Mouse (Mus musculus): ENCODE data around the gene Pcsk5. TPM values are rescaled to one million over a fixed set of nuclear protein-coding genes. Genes with fewer than 3 reads are reported as not detected.

Gene Pcsk5
- polyA plus RNA-seq, 1 experiment from 2014 or later: 21.1 TPM

DNA sequence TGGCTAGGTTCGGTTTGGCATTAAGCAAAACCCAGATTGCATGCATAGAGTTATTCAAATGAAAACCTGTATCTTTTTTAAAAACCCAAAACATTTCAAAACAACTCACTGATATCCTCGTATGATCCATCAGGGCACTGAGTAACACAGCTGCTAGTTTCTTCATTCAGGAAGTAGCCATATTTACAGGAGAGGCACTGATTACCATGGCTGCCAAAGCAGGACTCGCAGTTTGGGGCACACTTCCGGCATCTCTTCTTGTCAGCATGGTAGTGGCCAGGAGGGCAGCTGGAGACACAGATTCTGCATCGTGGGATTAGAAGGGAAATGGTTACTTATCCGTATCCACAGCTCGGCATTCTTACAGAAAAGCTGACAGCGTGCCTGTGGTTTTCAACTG is 265.1 kb downstream of the Pcsk5 start:
- no peak overlapping the region for H3K4me2 ChIP-seq (replicated peaks; ENCODE audit: low read depth)
- H3K4me3 ChIP-seq (ENCODE audit: low read depth, low read length): no peak overlapping the region
- 91% methylated on average over 8 of the region's 8 CpGs for WGBS
- no peaks in the 10 kb centered on the region for H3K27me3 ChIP-seq (replicated peaks; ENCODE audit: control insufficient read depth, insufficient read depth, low read length)
- no peaks in the 10 kb centered on the region for H3K4me1 ChIP-seq (replicated peaks; ENCODE audit: control insufficient read depth, insufficient read depth, low read length)
- H3K9me3 ChIP-seq (ENCODE audit: control insufficient read depth): no peaks in the 10 kb centered on the region
- peaks cover 25% of the 10 kb centered on the region for H3K36me3 ChIP-seq (ENCODE audit: control insufficient read depth, insufficient read depth)
- no peak for TF ChIP-seq CTCF (IDR thresholded peaks at IDR 0.05; ENCODE audit: low read depth)
- ATAC-seq: no peak
- no peak overlapping the region for H3K9ac ChIP-seq (ENCODE audit: low read depth, low read length)
- no peak overlapping the region for H3K27ac ChIP-seq (ENCODE audit: low read depth, low read length)

DNA sequence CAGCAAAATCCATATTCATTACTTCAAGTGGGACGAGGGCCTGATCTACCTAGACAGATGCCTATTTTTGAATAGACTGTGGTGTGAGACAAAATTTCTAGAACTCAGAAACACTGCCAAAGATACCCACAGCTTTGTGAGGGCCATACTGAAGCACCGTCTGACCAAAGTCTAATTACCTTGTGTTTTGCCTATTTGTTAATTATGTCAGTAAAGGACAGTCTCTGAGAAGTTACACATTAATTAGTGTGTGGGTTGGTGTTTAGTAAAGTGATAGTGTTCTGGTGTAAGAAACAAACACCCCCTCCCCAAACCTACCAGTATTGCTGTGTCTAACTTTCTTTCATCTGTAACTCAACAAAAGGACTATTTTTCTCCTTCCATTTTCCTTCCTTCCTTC is 266.5 kb downstream of the Pcsk5 start:
- Histone ChIP-seq H3K4me1 (replicated peaks; ENCODE audit: control insufficient read depth, insufficient read depth, low read length) (no peaks in the 10 kb centered on the region), H3K9me3 (ENCODE audit: control insufficient read depth) (no peaks in the 10 kb centered on the region), H3K4me2 (replicated peaks; ENCODE audit: low read depth) (no peak overlapping the region), H3K4me3 (ENCODE audit: low read depth, low read length) (no peak overlapping the region), H3K9ac (ENCODE audit: low read depth, low read length) (no peak overlapping the region), H3K27ac (ENCODE audit: low read depth, low read length) (no peak overlapping the region), H3K27me3 (replicated peaks; ENCODE audit: control insufficient read depth, insufficient read depth, low read length) (no peaks in the 10 kb centered on the region), H3K36me3 (ENCODE audit: control insufficient read depth, insufficient read depth) (peaks cover 28% of the 10 kb centered on the region)
- TF ChIP-seq CTCF (IDR thresholded peaks at IDR 0.05; ENCODE audit: low read depth): no peak
- no peak for ATAC-seq
- WGBS: 73% methylated on average over 2 of the region's 2 CpGs

- no peaks in the 10 kb centered on the region for H3K9me3 ChIP-seq (ENCODE audit: control insufficient read depth)
- H3K27ac ChIP-seq (ENCODE audit: low read depth, low read length): no peak overlapping the region
- TF ChIP-seq CTCF (IDR thresholded peaks at IDR 0.05; ENCODE audit: low read depth): no peak
- peaks cover 28% of the 10 kb centered on the region for H3K36me3 ChIP-seq (ENCODE audit: control insufficient read depth, insufficient read depth)
- no peak overlapping the region for H3K4me3 ChIP-seq (ENCODE audit: low read depth, low read length)
- H3K27me3 ChIP-seq (replicated peaks; ENCODE audit: control insufficient read depth, insufficient read depth, low read length): no peaks in the 10 kb centered on the region
- no peak for ATAC-seq
- WGBS: 33% methylated on average over 3 of the region's 3 CpGs
- H3K4me2 ChIP-seq (replicated peaks; ENCODE audit: low read depth): no peak overlapping the region
- H3K9ac ChIP-seq (ENCODE audit: low read depth, low read length): no peak overlapping the region
- no peaks in the 10 kb centered on the region for H3K4me1 ChIP-seq (replicated peaks; ENCODE audit: control insufficient read depth, insufficient read depth, low read length)
Observed at GRCm38 (mm10) chr19:17567264-17567663, 270.2 kb downstream of the Pcsk5 start.

- peaks cover 26% of the 10 kb centered on the region for H3K36me3 ChIP-seq (ENCODE audit: control insufficient read depth, insufficient read depth)
- no peak overlapping the region for H3K27ac ChIP-seq (ENCODE audit: low read depth, low read length)
- no peak overlapping the region for H3K9ac ChIP-seq (ENCODE audit: low read depth, low read length)
- WGBS: 89% methylated on average over 4 of the region's 4 CpGs
- no peaks in the 10 kb centered on the region for H3K4me1 ChIP-seq (replicated peaks; ENCODE audit: control insufficient read depth, insufficient read depth, low read length)
- no peak for ATAC-seq
- no peak overlapping the region for H3K4me3 ChIP-seq (ENCODE audit: low read depth, low read length)
- no peaks in the 10 kb centered on the region for H3K9me3 ChIP-seq (ENCODE audit: control insufficient read depth)
- no peaks in the 10 kb centered on the region for H3K27me3 ChIP-seq (replicated peaks; ENCODE audit: control insufficient read depth, insufficient read depth, low read length)
- no peak overlapping the region for H3K4me2 ChIP-seq (replicated peaks; ENCODE audit: low read depth)
- TF ChIP-seq CTCF (IDR thresholded peaks at IDR 0.05; ENCODE audit: low read depth): no peak
Observed at GRCm38 (mm10) chr19:17566097-17566496, 271.3 kb downstream of the Pcsk5 start.

GRCm38 (mm10) chr19:17558764-17559163 is 278.7 kb downstream of the Pcsk5 start:
- H3K27ac ChIP-seq (ENCODE audit: low read depth, low read length): no peak overlapping the region
- H3K9ac ChIP-seq (ENCODE audit: low read depth, low read length): no peak overlapping the region
- no peak for ATAC-seq
- no peaks in the 10 kb centered on the region for H3K9me3 ChIP-seq (ENCODE audit: control insufficient read depth)
- no peak overlapping the region for H3K4me2 ChIP-seq (replicated peaks; ENCODE audit: low read depth)
- 79% methylated on average over 2 of the region's 2 CpGs for WGBS
- no peak overlapping the region for H3K4me3 ChIP-seq (ENCODE audit: low read depth, low read length)
- H3K27me3 ChIP-seq (replicated peaks; ENCODE audit: control insufficient read depth, insufficient read depth, low read length): no peaks in the 10 kb centered on the region
- H3K36me3 ChIP-seq (ENCODE audit: control insufficient read depth, insufficient read depth): peaks cover 19% of the 10 kb centered on the region
- no peaks in the 10 kb centered on the region for H3K4me1 ChIP-seq (replicated peaks; ENCODE audit: control insufficient read depth, insufficient read depth, low read length)
- TF ChIP-seq CTCF (IDR thresholded peaks at IDR 0.05; ENCODE audit: low read depth): no peak

DNA sequence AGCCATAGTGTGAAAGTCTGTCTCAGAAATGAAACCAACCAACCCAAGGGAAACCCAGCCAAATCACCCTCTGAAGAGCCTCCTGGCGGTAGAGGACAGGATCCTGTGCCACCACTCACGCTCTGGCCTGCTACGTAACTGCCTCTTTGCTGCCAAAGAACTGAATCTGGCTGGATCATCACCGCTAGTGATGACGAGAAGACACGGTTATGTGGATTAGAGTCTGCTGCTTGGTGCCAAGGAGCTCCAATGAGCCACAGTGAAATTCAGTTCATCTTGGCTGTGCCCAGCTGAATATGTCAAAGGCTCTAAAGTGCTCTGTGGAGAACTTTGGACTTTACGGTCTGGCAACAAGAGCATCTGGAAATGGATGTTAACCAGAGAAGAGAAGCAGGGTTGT is 282.3 kb downstream of the Pcsk5 start:
- Histone ChIP-seq H3K4me1 (replicated peaks; ENCODE audit: control insufficient read depth, insufficient read depth, low read length) (no peaks in the 10 kb centered on the region), H3K4me2 (replicated peaks; ENCODE audit: low read depth) (no peak overlapping the region), H3K9ac (ENCODE audit: low read depth, low read length) (no peak overlapping the region), H3K9me3 (ENCODE audit: control insufficient read depth) (no peaks in the 10 kb centered on the region), H3K36me3 (ENCODE audit: control insufficient read depth, insufficient read depth) (peaks cover 10% of the 10 kb centered on the region; the same call in 1 of the 2 replicates), H3K27ac (ENCODE audit: low read depth, low read length) (no peak overlapping the region), H3K27me3 (replicated peaks; ENCODE audit: control insufficient read depth, insufficient read depth, low read length) (no peaks in the 10 kb centered on the region), H3K4me3 (ENCODE audit: low read depth, low read length) (no peak overlapping the region)
- WGBS: 94% methylated on average over 7 of the region's 7 CpGs
- no peak for TF ChIP-seq CTCF (IDR thresholded peaks at IDR 0.05; ENCODE audit: low read depth)
- ATAC-seq: no peak

DNA sequence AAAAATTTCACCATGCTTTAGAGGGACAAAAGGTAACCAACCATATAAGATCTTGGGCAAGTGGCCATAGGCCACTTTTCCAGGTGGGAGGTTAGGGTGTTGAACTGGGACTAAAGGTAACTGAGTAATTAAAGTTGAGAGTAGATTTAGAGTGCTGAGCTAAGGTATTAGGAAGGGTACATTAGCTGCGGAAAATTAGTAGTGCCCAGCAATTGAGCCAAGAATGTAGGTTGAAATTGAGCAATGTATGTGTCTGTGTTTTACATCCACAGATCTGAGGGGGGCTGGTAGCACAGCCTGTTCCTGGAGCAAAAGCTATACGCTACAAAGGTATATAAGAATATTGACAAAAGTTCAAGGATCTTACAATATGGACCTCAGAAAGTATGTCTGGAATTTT is 282.9 kb downstream of the Pcsk5 start:
- no peak overlapping the region for H3K4me2 ChIP-seq (replicated peaks; ENCODE audit: low read depth)
- ATAC-seq: no peak
- no peak for TF ChIP-seq CTCF (IDR thresholded peaks at IDR 0.05; ENCODE audit: low read depth)
- H3K4me1 ChIP-seq (replicated peaks; ENCODE audit: control insufficient read depth, insufficient read depth, low read length): no peaks in the 10 kb centered on the region
- peaks cover 14% of the 10 kb centered on the region; the same call in 1 of the 2 replicates for H3K36me3 ChIP-seq (ENCODE audit: control insufficient read depth, insufficient read depth)
- 92% methylated on average over 2 of the region's 2 CpGs for WGBS
- no peaks in the 10 kb centered on the region for H3K9me3 ChIP-seq (ENCODE audit: control insufficient read depth)
- H3K9ac ChIP-seq (ENCODE audit: low read depth, low read length): no peak overlapping the region
- no peaks in the 10 kb centered on the region for H3K27me3 ChIP-seq (replicated peaks; ENCODE audit: control insufficient read depth, insufficient read depth, low read length)
- no peak overlapping the region for H3K4me3 ChIP-seq (ENCODE audit: low read depth, low read length)
- no peak overlapping the region for H3K27ac ChIP-seq (ENCODE audit: low read depth, low read length)

Data from intestine, postnatal 0 days (tissue).